Mouse (Mus musculus): ENCODE data around the gene Hdac8. TPM values are rescaled to one million over a fixed set of nuclear protein-coding genes. Genes with fewer than 3 reads are reported as not detected.

Hdac8 gene
- polyA plus RNA-seq, 1 experiment from 2014 or later, result 11.5 TPM

- H3K36me3 ChIP-seq (replicated peaks), result peaks cover 17% of the 10 kb centered on the region
- H3K9me3 ChIP-seq, result peaks cover 2% of the 10 kb centered on the region; the same call in 1 of the 2 replicates
- peaks cover 16% of the 10 kb centered on the region for H3K4me1 ChIP-seq
- peaks cover 94% of the 10 kb centered on the region for H3K27me3 ChIP-seq (replicated peaks; ENCODE audit: low read depth, poor library complexity, severe bottlenecking)
- 12% methylated on average over 24 of the region's 24 CpGs for WGBS
- H3K27ac ChIP-seq (replicated peaks), result peak overlapping the region; percentile 83
- peak overlapping the region; percentile 67 for H3K4me3 ChIP-seq
- DNase-seq (ENCODE audit: low spot score), result no peak
Observed at GRCm38 (mm10) chrX:102250891-102251170, 254.3 kb downstream of the Hdac8 start.

DNA sequence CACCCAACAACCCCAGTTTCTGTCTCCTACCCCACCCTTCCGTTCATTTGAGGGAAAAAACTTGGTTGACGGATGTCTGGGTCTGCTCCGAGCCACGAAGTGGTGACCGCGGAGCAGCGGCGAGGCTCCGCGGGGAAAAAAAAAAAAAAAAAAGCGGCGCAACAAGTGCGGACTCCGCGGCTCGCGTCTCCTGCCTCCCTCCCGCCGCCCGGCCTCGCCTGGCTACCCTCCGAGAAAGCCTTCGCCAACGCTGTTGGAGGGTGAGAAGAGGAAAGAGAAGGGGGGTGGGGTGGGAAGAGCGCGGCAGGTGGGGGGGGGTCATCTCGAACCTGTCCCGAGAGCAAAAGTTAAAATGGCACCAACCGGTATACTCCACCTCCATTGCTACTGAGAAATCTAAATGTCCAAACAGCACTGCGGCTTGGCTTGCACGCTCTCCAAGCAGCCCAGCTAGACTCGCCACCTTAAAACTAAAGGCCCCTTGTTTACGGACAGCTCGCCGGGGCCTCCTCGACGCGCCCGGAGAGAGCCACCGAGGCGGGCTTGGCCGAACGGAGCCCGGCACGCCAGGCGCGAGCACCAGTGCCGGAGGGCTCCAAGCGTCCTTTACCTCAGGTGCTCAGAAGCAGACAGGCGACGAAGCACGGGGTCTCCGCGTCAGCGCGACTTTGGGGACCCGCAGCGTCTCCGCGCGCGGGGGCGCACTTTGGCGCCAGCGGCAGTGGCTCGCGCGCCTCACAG, 254.8 kb downstream of the Hdac8 start:
- H3K36me3 ChIP-seq (replicated peaks), result peaks cover 17% of the 10 kb centered on the region
- peaks cover 2% of the 10 kb centered on the region; the same call in 1 of the 2 replicates for H3K9me3 ChIP-seq
- peaks cover 16% of the 10 kb centered on the region for H3K4me1 ChIP-seq
- H3K27ac ChIP-seq (replicated peaks), result peak overlapping the region; percentile 83
- H3K4me3 ChIP-seq, result peak overlapping the region; percentile 67
- 16% methylated on average over 58 of the region's 68 CpGs for WGBS
- peaks cover 93% of the 10 kb centered on the region for H3K27me3 ChIP-seq (replicated peaks; ENCODE audit: low read depth, poor library complexity, severe bottlenecking)
- DNase-seq (ENCODE audit: low spot score), result peak; percentile 49

DNA sequence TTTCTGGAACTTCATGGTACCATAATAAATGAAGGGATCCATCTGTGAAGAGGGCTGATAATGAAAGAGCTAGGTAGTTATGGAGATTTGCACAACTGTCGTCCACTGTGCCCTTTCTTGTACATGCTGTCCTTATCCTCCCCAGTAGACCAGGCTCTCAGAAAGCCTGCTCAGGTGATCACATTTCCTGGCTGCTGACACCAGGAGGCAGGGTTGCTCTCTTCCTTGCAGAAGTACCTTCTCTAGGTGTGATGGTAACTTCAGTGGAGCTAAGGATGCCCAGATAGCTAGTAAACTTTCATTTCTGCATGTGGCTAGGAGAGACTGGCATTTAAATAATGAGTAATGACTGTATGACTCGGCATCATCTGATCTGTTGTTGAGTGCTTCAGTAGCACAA, 260.8 kb downstream of the Hdac8 start:
- H3K9me3 ChIP-seq, result no peaks in the 10 kb centered on the region
- H3K4me1 ChIP-seq, result no peaks in the 10 kb centered on the region
- peaks cover 83% of the 10 kb centered on the region for H3K27me3 ChIP-seq (replicated peaks; ENCODE audit: low read depth, poor library complexity, severe bottlenecking)
- peaks cover 17% of the 10 kb centered on the region for H3K36me3 ChIP-seq (replicated peaks)
- H3K4me3 ChIP-seq, result no peak overlapping the region
- 64% methylated on average over 2 of the region's 2 CpGs for WGBS
- no peak for DNase-seq (ENCODE audit: low spot score)
- H3K27ac ChIP-seq (replicated peaks), result no peak overlapping the region

Small RNA genes within 50 kb of the gene (microRNA-seq; reads per million reads assigned to microRNA genes)
- not detected for gene Gm26318

Other genes with a start within 250 kb of the Hdac8 start
- gene Phka1, start 138.9 kb upstream of the Hdac8 start, polyA plus RNA-seq (2016; fragmentation: Nextera tagmentation; extraction: Ambion mirVana), result 9.5 and 10.4 TPM in 2 replicates
- gene Gm3880, start 181.6 kb upstream of the Hdac8 start, polyA plus RNA-seq (2016; fragmentation: Nextera tagmentation; extraction: Ambion mirVana), result not detected in 2 replicates
- not detected in 2 replicates for gene Gm9112, start 202.3 kb upstream of the Hdac8 start, polyA plus RNA-seq (2016; fragmentation: Nextera tagmentation; extraction: Ambion mirVana)
- not detected in 2 replicates for gene Dmrtc1b, start 202.5 kb upstream of the Hdac8 start, polyA plus RNA-seq (2016; fragmentation: Nextera tagmentation; extraction: Ambion mirVana)

Measured in embryonic facial prominence, embryonic 10.5 days (tissue).